Mouse (Mus musculus) midbrain, embryonic 16.5 days (tissue): ENCODE measurements around the gene A730049H05Rik. TPM values are rescaled to one million over a fixed set of nuclear protein-coding genes. Genes with fewer than 3 reads are reported as not detected.

Experiments
- ATAC-seq: fragments of 200-750 bp; cut with Nextera tagmentation; 2 replicates; pipeline ENCODE4 v1.8.0; 2017; ENCODE audit warnings: moderate TSS enrichment
- H3K27ac ChIP-seq: fragments of 300-500 bp; sonication (generic); 2 replicates; pipeline ENCODE4 v1.5.1; 2014; ENCODE audit warnings: mild to moderate bottlenecking, low read length, mixed read lengths
- H3K27me3 ChIP-seq: fragments of 300-500 bp; sonication (generic); 2 replicates; pipeline ENCODE4 v1.6.1; 2014; ENCODE audit warnings: low read depth, low read length, mixed read lengths; ENCODE audit not compliant: control insufficient read depth, insufficient read depth
- H3K36me3 ChIP-seq: fragments of 300-500 bp; sonication (generic); 2 replicates; pipeline ENCODE4 v1.6.1; 2014; ENCODE audit warnings: mild to moderate bottlenecking, low read length, moderate library complexity, mixed read lengths; ENCODE audit not compliant: control insufficient read depth, insufficient read depth
- H3K4me1 ChIP-seq: fragments of 300-500 bp; sonication (generic); 2 replicates; pipeline ENCODE4 v1.6.1; 2014; ENCODE audit warnings: mild to moderate bottlenecking, low read length, mixed read lengths; ENCODE audit not compliant: control insufficient read depth, insufficient read depth
- H3K4me2 ChIP-seq: fragments of 300-500 bp; sonication (generic); 2 replicates; pipeline ENCODE4 v1.6.1; 2014; ENCODE audit warnings: mild to moderate bottlenecking, low read length, mixed read lengths
- H3K4me3 ChIP-seq: fragments of 300-500 bp; sonication (generic); 2 replicates; pipeline ENCODE4 v1.5.1; 2014; ENCODE audit warnings: low read depth, mild to moderate bottlenecking, low read length, moderate library complexity, mixed read lengths
- H3K9ac ChIP-seq: fragments of 300-500 bp; sonication (generic); 2 replicates; pipeline ENCODE4 v1.6.1; 2014; ENCODE audit warnings: low read depth, low read length, mixed read lengths
- H3K9me3 ChIP-seq: fragments of 300-500 bp; sonication (generic); replicated peaks from 2 replicates; pipeline ENCODE4 v1.6.1; 2014; ENCODE audit warnings: mild to moderate bottlenecking, low read length, mixed read lengths; ENCODE audit not compliant: control insufficient read depth, poor library complexity, severe bottlenecking
- WGBS: fragments of 180-500 bp; shearing (Covaris S2); extraction: QIAGEN DNeasy Blood & Tissue Kit; methylation state at CpG from one replicate; pipeline ENCODE4 v1.1.7; 2014; 5-methylcytosine and 5-hydroxymethylcytosine counted together
- polyA plus RNA-seq: library from polyadenylated mRNA; unstranded; fragments of >200 nt; fragmentation: Nextera tagmentation; extraction: Ambion mirVana; gene quantifications from 2 replicates; pipeline ENCODE4 v1.2.1, GENCODE M21; 2015

A730049H05Rik gene
- polyA plus RNA-seq, 1 experiment from 2014 or later, result 0.58 TPM

DNA sequence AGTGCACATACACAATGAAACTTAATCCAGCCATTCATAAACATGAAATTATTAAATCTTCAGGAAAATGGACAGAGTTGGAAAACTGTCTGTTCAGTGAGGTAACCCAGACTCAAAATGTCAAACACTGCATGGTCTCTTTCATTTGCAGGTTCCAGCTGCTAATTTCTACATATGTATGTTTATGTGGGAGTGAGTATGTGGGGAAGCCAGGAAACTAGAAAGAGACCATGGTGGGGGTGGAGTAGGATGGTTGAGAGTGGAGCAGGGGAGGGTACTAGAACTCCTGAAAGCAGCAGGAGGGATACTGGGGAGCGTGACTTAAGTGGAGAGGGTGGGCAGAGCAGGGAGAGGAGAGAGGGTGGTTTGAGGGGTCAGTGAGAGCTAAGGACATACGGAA, 14.8 kb upstream of the A730049H05Rik start:
- no peak overlapping the region for H3K27ac ChIP-seq
- no peak overlapping the region for H3K9ac ChIP-seq
- ATAC-seq, result no peak
- no peaks in the 10 kb centered on the region for H3K9me3 ChIP-seq
- no peak overlapping the region for H3K4me3 ChIP-seq
- WGBS, result 64% methylated on average over 2 of the region's 2 CpGs
- H3K36me3 ChIP-seq, result no peaks in the 10 kb centered on the region
- no peak overlapping the region for H3K4me2 ChIP-seq
- no peaks in the 10 kb centered on the region for H3K27me3 ChIP-seq
- H3K4me1 ChIP-seq, result no peaks in the 10 kb centered on the region

DNA sequence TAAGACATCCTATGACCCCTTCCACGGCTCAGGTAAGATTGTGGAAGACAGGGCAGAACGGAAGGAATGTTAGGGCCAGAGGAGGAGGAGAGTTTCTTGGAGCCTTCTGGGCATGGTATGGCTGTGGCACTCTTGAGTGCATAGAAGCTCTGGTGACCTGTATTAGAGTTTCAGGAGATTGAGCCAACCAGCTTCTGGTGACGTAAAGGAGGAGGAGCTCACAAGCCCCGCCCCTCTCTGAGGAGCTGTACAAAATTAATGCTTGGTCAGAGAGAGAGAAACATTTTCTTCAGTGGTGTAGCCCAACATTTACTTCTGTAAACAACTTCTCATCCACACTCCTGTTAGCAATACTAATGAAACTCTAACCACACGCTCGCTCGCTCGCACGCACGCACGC, 13.9 kb upstream of the A730049H05Rik start:
- Histone ChIP-seq H3K4me1 (no peaks in the 10 kb centered on the region), H3K36me3 (no peaks in the 10 kb centered on the region), H3K4me3 (no peak overlapping the region), H3K9ac (no peak overlapping the region), H3K9me3 (no peaks in the 10 kb centered on the region), H3K27me3 (no peaks in the 10 kb centered on the region), H3K4me2 (no peak overlapping the region), H3K27ac (no peak overlapping the region)
- WGBS, result 92% methylated on average over 11 of the region's 11 CpGs
- no peak for ATAC-seq

DNA sequence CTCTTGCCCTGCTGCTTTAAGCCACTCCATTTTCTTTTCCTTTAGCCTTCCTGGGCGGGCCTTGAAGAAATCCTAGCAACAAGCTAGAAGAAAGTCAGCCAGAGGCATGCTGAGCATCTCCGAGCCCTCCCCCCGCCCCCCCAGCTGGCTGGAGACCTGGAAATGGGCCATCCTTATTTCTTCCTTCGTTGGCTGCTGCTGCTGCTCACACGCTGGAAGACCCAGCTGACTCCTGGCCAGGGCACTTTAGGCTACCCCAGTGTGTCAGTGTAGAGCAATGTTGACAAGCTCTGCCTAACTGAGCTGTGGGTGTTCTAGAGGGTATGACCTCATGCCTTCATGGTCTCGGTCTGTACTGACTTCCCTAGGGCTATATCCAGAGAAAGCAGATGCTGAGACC, 13.1 kb upstream of the A730049H05Rik start:
- Histone ChIP-seq H3K4me3 (no peak overlapping the region), H3K9me3 (no peaks in the 10 kb centered on the region), H3K27ac (no peak overlapping the region), H3K4me1 (no peaks in the 10 kb centered on the region), H3K36me3 (no peaks in the 10 kb centered on the region), H3K4me2 (no peak overlapping the region), H3K27me3 (no peaks in the 10 kb centered on the region), H3K9ac (no peak overlapping the region)
- no peak for ATAC-seq
- 52% methylated on average over 6 of the region's 6 CpGs for WGBS

DNA sequence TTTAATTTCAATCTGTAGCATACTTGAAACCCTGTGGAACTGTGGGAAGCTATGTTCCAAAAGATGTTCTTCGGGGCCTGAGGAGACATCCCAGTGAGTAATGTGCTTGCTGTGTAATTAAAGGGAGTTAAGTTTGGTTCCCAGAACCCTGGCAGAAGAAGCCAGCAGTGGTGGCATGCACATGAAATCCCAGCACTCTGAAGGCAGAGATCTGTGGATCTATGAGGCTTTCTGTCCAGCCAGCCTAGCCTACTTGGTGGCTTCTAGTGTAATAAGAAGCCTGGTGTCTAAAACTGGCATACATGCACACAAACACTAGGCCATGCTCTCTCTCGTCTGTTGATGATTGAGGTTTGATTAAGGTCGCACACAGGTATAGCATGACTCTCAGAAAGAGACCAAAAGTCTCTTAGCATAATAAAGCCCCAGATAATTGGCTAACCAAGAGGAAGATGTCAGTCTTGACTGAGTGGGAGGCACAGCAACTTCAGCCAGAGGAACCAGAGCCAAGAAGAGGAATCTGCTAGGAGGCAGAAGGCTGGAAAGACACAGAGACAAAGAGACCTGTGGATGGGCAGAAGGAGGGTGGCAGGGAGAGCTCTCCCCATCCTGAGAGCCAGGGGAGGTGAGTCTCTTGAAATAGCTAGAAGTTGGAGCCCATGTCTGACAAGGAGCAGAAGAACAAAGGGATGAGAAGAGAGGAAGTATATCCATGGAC, 11.9 kb upstream of the A730049H05Rik start:
- Histone ChIP-seq H3K9ac (no peak overlapping the region), H3K4me1 (no peaks in the 10 kb centered on the region), H3K27me3 (no peaks in the 10 kb centered on the region), H3K4me2 (no peak overlapping the region), H3K9me3 (no peaks in the 10 kb centered on the region), H3K36me3 (no peaks in the 10 kb centered on the region), H3K27ac (no peak overlapping the region), H3K4me3 (no peak overlapping the region)
- ATAC-seq, result no peak
- 90% methylated on average over 3 of the region's 3 CpGs for WGBS

DNA sequence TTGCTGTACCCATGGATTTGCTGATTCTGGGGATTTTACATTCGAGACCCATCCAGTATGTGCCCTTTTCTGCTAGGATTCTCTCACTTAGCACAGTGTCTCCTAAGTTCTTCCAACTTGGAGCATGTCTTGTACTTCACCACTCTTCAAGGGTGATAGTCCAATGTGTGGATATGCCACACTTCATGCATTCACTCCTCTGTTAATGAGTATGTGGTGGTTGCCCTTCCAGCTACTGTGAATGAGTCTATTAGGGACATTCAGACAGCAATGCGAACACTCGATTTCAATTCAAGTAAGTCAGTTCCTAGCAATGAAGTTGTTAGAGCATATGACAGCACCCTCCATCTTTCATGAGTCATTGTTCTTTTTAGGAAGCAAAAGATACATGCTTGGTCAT, 6.5 kb upstream of the A730049H05Rik start:
- no peaks in the 10 kb centered on the region for H3K4me1 ChIP-seq
- no peaks in the 10 kb centered on the region for H3K9me3 ChIP-seq
- ATAC-seq, result no peak
- no peak overlapping the region for H3K9ac ChIP-seq
- H3K36me3 ChIP-seq, result no peaks in the 10 kb centered on the region
- H3K27me3 ChIP-seq, result no peaks in the 10 kb centered on the region
- 87% methylated on average over 3 of the region's 3 CpGs for WGBS
- no peak overlapping the region for H3K27ac ChIP-seq
- no peak overlapping the region for H3K4me3 ChIP-seq
- H3K4me2 ChIP-seq, result no peak overlapping the region

DNA sequence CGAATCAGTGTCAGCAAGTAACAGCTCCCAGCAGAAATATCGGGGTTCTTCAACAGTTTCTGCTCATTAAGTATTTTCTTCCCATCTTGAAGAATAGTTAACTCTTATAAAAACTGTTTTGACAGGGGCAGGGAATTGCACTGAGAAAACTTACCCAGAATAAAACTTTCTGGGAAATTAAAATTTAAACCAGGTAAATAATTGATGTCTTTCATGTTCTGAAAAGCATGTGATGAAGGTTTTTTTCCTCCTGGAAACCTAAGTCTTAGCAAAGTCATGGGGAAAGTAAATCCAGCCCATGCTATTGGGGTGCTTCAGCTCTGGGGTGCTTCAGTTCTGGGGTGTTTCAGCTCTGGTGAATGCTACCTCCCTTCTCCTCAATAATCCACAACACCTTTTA, 5.7 kb upstream of the A730049H05Rik start:
- H3K4me3 ChIP-seq, result no peak overlapping the region
- H3K9ac ChIP-seq, result no peak overlapping the region
- H3K9me3 ChIP-seq, result no peaks in the 10 kb centered on the region
- no peak overlapping the region for H3K4me2 ChIP-seq
- no peak overlapping the region for H3K27ac ChIP-seq
- H3K27me3 ChIP-seq, result no peaks in the 10 kb centered on the region
- 86% methylated on average over 2 of the region's 2 CpGs for WGBS
- H3K4me1 ChIP-seq, result no peaks in the 10 kb centered on the region
- ATAC-seq, result no peak
- H3K36me3 ChIP-seq, result no peaks in the 10 kb centered on the region

DNA sequence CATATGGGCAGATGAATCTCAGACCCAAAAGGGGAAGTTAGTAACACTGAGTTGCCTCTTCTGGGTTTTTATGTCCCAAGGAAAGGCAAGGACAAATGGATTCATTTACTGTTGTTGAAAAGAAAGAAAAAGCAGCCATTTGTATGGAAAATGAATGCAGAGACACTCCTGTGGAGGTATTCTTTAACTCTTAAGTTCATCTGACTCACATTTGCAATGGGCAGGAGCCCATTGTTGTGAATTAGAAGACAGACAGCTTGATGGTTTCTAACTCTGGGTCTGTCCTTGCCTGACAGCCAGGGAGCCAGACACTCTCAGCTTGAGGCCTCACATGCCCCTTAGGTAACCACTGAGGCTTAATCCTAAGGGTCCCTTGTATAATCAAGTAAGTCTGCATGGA, 4.7 kb upstream of the A730049H05Rik start:
- Histone ChIP-seq H3K9ac (no peak overlapping the region), H3K4me3 (no peak overlapping the region), H3K27ac (no peak overlapping the region), H3K4me1 (peaks cover 2% of the 10 kb centered on the region; the same call in 1 of the 2 replicates), H3K4me2 (no peak overlapping the region), H3K9me3 (no peaks in the 10 kb centered on the region), H3K36me3 (no peaks in the 10 kb centered on the region), H3K27me3 (no peaks in the 10 kb centered on the region)
- ATAC-seq, result no peak

DNA sequence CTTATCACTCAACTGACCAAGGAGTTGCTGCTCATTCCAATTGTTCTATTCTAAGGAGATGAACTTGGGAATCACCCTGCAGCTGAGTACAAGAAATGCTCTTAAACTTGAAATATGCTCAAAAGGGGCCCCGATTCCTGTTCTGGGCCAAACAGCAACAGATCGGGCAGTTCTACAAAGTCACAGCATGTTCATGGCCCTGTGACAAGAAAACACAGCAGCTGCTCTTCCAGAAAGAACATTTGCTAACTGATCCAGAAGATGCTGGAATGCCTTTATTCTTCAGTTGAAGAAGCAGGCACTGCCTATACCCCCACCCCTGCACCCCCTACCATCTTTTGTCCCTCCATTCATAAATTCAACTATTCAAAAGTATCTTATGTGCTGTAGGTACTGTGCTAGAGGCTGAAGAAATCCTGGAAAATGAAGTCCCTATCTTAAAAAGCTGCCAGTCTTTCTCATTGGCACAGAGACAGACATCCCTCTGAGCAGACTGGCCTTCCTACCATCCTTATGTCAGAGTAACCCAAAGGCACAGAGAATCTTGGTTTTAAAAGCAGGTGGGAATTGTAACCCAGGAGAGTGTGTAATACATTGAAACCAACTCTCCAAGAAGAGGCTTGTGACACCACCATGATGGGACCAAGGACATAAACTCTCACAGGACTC, 3.4 kb upstream of the A730049H05Rik start:
- Histone ChIP-seq H3K9ac (no peak overlapping the region), H3K27ac (no peak overlapping the region), H3K36me3 (no peaks in the 10 kb centered on the region), H3K4me2 (no peak overlapping the region), H3K9me3 (no peaks in the 10 kb centered on the region), H3K27me3 (no peaks in the 10 kb centered on the region), H3K4me3 (no peak overlapping the region), H3K4me1 (peaks cover 2% of the 10 kb centered on the region; the same call in 1 of the 2 replicates)
- WGBS, result 43% methylated on average over 2 of the region's 2 CpGs
- ATAC-seq, result no peak

DNA sequence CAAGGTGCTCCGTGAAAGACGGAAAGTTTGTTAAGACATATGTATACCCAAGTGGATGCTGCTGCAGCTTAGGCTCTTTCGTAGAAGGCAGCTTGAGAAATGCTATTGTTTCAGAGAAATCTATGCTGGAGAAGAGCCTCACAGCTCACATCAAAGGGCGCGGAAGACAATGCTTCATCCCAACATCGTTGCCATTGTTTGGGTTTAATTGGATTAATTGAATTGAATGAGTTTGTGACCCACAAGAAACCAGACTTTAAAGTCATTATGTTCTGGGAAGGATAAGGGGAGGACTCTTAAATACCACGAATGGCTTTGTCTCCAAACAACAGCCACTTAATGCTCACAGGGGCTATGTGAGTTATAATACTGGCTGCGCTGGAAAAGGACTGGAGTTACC, 1.4 kb downstream of the A730049H05Rik start:
- Histone ChIP-seq H3K4me1 (peaks cover 2% of the 10 kb centered on the region; the same call in 1 of the 2 replicates), H3K36me3 (no peaks in the 10 kb centered on the region), H3K4me2 (no peak overlapping the region), H3K27ac (no peak overlapping the region), H3K9ac (no peak overlapping the region), H3K4me3 (no peak overlapping the region), H3K9me3 (no peaks in the 10 kb centered on the region), H3K27me3 (no peaks in the 10 kb centered on the region)
- WGBS, result 16% methylated on average over 8 of the region's 8 CpGs
- ATAC-seq, result no peak
